Mouse (Mus musculus) adrenal gland, postnatal 25 days (tissue): ENCODE results near the gene Nosip. TPM values are rescaled to one million over a fixed set of nuclear protein-coding genes. Genes with fewer than 3 reads are reported as not detected.

Experiments
- DNase-seq: peaks from one replicate; pipeline ENCODE4 v3.0.0; 2021; ENCODE audit warnings: mixed read lengths
- total RNA-seq: library from RNA; stranded (reverse); gene quantifications from 2 replicates; pipeline ENCODE4 v1.2.3, GENCODE M21; 2021

Nosip gene
- total RNA-seq, 1 experiment from 2014 or later: 67.2 TPM

DNA sequence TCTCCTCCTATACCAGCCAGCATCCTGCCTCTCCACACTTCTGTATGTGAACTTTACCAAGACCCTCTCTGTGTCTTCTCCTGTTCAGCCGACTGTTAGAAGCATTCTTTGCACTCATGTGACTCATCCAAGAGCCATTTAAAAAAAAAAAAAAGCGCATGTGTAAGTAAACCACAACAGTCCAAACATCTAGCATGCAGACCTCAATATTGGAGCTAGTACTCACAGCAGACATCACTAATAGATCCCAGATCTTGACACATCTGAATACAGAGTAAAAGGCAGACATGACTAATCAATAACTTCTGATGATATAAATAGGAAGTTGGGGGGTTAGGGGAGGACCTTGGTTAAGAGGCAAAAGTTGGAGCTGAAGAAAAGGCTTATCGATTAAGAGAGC is 26.6 kb upstream of the Nosip start:
- no peak for DNase-seq

DNA sequence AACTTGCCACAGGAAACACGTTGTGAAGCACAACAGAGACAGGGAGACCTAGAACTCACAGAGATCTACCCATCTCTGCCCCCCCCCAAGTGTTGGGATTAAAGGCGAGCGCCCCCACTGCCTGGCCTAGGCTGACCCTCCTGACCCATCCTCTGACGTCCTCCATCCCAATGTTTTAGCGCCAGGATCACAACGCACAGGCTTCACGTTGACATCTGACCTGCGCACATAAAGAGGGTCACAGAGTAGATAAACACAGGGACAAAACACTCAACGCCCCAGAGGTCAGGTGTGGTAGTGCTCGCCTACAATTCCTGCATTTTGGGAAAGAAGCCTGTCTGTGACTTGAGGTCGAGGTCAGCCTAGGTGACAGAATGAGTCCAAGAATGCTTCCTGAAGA is 25.5 kb upstream of the Nosip start:
- no peak for DNase-seq

DNA sequence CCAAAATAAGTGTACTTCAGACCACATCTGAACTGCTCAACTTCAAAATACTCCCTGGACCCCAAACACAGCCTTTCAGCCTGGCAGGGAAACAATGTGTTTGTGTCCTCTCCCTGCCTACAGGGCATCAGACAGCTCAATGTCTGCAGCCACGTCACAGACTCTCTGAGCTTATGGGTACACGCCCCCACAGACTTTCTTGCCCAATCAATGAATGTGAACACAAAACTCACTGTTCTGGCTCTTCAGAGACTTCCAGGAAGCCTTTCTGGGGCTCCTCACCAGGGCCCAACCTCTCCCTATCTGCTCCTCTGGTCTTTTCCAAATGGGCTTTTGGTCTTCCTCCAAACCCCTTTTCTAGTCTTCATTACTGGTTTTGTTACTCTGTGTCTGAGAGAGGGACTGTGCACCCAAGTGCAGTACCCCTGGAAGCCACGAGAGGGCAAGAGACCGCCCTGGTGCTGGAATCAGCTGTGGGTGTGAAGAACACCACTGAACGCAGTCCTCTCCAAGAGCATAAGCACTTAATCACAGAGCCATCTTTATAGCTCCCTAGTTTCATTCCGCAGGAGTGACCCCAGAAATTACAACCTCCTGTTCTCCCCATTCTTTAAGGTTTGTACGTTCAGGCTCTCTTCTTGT is 24.4 kb upstream of the Nosip start:
- DNase-seq: peak; percentile 67

DNA sequence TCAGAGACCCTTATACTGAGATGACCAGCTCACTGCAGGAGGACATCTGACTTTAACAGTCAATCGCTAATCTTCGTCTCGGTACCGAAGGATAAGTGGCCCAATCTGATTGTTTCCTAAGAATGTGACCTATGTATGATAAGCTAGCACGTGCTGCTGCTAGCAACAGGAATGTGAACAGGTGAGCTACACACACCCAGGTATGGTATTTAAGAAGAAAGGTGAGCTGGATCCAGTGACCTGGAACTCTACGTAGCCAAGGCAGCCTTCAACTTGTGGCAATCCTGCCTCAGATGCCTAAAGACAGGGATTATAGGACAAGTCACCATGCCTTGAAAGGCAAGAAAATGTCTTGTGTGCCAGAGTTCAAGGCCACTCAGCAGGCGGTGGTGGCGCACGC is 23.8 kb upstream of the Nosip start:
- no peak for DNase-seq

DNA sequence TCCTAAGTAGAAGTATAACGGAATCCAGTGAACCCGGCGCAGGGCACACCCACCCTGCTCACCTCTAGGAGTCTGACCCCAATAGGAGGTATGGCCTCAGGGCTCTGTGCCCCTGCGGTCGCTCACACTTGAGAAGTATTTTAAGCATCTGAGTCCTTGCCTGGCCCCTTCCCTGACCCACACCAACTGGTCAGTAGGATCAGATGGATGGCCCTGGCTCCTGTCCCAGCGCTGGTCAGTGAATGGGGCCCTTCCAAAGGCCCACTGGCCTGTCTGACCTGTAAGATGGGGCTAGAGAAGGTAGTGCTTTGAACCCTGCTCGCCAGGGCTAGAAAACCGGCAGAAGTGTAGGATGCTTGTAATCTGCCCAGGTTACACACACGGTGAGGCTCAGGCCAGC is 21.4 kb upstream of the Nosip start:
- no peak for DNase-seq

DNA sequence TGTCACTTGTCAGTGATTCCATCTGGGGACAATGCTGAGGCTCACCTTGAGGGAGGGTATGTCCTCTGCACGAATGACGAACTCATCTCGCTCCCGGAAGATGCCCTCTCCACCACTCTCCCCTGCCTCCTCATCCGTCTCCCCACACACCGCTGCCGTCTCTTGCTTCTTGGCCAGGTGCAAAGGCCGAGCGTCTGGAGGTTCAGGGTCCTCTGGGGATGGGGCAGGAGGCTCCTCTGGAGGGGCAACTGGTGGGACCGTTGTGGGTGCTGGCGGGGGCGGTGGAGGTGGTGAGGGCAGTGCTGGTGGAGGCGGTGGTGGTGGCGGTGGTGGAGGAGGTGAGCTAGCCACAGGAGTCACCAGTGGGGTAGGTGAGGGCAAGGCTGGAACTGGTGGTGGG is 18.9 kb upstream of the Nosip start:
- no peak for DNase-seq

DNA sequence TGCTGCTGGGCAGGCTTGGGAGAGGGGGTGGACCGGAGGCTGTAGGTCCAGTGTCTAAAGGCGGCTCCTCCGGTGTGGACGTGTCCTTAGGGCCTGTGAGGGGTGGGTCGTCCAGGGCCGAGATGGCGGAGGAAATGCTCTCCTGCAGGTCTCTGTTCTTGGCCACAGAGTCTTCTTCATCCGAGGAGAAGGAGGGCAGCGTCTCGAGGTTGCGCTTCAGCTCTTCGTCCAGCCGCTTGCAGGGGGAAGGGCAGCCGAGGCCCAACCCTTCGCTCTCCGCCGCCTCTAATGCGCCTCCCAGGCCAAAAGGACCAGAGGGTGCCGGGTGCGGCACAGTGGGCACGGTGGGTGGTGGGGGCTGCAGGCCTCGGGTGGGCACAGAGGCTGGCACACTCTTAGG is 16.5 kb upstream of the Nosip start:
- no peak for DNase-seq

DNA sequence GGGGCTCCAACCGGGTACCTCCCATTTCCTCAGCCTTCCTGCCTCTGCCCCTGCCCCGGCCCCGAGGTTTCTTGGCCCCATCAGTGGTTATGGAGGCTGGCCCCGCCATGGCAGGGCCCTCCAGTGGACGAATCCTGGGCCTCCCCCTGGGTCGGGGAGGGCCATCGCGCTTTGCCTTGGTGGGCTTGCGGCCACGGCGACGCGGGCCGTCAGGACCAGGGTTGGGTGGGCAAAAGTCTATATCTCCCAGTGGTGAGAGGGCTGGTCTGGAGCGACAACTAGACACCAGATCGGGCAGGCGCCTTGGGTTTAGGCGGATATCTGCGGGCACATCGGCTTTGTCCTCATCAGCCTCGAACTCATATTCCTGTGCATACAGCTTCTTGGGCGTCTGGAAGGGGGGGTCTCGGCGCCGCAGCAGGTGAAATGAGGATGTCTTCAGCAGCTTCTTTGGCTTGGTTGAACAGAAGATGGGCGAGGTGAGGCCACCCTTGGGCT is 15.3 kb upstream of the Nosip start:
- DNase-seq: no peak

DNA sequence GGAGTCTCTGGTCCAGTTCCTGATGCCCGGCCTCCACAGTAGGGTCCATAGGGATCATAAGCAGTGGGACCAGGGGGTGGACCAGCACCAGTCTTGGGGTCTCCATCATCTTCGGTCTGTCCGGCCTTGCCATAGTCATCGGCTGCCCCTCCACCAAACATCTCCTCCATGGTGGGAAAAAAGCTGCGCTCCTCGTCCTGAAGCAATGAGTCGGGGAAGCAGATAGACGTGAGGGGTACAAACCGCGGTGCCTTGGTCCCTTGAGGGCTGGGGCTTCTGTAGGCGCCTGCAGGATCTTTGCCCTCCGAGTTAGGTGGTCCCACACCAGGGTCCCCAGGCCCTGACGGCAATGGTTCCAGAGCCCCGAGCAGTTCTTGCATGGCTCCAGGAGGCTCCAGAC is 14.7 kb upstream of the Nosip start:
- no peak for DNase-seq

DNA sequence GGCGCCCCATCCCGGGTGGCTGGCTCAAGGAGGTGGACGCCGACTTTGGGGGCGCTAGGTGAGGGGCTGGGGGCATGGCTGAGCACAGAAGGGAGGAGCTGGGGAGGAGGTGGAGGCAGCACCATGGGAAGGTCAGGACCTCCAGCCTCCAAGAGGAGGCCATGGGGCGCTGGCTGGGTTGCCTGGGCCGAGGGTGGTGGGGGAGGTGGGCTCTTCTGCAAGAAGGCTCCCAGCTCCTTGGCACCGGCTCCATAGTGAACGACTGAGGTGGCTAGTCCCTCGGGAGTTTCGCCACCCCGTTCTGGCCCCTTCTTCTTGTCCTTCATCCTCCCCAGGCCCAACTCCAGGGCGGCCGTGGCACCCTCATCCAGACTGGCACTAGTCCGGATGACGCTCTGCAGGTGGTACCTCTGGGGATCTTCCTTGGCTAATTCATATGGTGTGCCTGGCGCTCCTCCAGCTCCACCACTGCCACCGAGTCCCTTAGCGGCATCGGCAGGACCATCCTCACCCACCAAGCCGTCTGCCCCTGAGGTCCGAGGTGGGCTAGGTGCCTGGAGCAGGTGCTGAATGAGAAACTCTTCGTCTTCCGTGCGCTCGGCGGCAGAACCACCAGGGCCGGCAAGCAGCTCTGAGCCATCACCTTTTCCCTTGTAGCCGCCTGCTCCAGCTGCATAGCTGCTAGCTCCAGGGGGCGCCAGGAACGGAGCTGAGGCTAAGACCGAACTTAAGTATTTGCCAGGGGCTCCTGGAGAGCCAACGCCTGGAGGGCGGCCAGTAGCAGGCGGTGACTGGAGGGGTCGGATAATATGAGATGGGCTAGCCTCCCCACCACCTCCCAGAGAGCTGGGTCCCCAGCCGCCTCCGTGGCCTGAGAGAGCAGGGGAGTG is 14.0 kb upstream of the Nosip start:
- DNase-seq: no peak

DNA sequence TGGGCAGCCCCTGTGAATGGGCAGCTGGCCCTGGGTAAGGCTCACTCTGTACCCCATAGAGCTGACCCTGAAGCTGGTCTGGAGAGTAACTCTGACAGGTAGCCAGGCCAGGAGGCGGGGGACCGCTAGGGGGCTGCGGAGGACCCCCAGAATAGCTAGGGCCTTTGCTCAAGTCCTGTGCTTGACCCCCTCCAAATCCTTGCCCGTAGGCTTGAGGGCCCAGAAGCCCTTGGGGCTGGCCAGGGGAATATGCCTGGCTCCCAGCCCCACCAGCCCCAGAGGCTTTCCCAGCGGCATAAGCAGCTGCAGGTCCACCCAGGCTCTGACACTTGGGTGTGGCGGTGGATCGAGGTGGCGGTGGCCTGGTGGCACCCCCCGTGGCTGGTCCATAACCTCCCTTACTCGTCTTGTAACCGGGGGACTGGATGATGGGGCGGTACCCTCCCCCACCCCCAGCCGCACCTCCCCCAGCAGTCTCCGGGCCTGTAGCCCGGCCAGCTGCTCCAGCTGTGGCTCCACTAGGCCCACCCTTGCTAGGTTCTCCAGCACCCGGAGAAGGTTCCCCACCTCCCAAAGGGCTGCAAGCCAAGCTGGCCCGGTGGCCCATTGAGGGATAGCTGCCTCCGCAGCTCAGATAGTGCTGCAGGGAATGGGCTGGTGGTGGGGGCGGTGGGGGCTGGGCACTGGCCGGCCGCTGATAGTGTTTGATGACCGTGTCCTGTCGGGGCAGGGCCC is 13.1 kb upstream of the Nosip start:
- DNase-seq: no peak

DNA sequence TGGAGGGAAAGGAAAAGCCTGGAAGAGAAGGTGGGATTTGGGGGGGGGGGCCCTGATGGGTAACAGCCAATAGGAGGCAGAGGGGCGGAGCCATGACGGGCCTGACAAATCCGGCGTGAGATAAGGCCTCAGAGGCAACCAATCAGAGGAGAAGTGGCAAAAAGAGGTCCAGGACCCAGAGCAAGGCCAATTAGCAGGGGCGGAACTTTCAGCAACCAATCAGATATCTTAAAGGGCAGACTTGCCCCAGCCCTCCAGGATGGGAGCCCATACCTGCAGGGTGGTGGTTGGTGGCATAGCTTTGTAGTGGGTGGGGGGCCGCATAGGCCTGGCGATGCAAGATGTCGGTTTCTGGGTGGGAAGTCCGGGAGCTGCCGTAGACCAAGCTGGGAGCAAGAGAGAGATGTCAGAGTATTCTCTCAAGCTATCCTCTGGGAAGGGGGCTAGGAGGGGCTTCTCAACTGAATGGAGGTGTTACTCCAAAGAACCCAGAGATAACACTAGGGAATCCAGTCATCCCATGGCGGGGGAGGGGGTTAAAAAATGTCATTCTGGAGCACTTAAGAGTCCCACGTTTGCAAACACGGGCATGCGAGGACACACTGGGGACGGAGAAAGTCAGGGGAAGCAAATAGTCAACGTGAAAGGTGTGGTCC is 11.2 kb upstream of the Nosip start:
- DNase-seq: peak; percentile 75

DNA sequence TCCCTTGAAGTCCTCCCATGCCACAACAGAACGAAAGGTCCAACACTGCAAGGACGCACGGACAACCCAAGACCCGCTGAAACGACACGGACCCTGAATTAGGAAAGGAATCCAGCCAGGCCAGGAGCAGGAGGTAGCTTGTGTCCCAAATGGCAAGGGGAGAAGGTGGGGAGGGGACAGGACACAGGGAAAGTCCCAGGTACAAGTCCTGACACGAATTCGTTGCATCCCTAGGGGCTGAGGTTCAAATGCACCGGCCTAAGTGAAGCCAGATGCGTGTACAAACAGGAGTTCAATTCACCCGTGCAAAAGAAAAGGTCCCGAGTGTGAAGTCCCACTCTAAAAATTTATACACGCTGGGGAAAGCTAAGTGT is 10.6 kb upstream of the Nosip start:
- DNase-seq: no peak

DNA sequence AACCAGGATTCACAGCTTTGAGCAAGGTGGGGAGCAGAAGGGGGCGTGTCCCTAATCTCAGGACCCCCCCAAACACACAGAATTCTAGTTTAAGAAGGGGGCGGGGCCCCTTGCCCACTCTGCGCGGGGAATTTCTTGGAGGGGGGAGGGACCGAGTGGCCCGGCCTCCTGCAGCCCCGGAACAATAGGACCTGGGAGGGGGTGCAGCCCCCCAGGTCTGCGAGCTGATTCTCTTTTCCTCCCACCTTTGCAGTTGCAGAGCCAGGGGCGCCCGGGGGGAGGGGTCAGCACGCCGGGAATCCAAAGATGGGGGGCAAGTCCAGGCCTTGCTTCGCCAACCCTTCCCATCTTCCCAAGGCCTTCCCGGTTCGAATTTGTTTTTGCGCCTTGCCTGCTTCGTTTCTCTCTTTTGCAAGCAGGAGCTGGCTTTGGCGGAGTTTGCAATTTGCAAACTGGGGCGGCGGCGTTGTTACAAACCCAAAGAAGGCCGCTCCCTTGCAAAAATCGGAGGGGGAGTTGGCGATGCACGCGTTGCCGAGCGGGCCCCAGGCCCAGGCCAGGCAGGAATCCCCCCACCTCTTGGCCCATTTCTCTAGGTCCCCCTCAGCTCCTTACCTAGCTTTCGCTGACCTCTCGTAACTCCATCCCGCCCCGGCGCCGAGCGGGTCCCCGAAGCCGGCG is 9.9 kb upstream of the Nosip start:
- DNase-seq: no peak

DNA sequence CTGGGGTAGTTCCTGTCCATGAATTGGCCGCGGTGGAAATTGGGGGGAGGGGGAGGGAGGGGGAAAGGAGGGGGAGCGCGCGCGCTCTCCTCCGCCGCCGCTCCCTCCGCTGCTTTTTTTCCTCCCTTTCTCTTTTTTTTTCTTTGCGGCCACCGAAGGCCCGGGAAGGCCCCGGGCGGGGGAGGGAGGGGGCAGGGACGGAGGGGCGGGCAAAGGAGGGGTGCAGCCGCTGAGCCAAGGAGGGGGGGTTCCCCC is 9.4 kb upstream of the Nosip start, which contains the start of gene Prr12:
Prr12 (minus strand) TSS at position 20 of the 255 bp plus-strand sequence.
- DNase-seq: no peak

DNA sequence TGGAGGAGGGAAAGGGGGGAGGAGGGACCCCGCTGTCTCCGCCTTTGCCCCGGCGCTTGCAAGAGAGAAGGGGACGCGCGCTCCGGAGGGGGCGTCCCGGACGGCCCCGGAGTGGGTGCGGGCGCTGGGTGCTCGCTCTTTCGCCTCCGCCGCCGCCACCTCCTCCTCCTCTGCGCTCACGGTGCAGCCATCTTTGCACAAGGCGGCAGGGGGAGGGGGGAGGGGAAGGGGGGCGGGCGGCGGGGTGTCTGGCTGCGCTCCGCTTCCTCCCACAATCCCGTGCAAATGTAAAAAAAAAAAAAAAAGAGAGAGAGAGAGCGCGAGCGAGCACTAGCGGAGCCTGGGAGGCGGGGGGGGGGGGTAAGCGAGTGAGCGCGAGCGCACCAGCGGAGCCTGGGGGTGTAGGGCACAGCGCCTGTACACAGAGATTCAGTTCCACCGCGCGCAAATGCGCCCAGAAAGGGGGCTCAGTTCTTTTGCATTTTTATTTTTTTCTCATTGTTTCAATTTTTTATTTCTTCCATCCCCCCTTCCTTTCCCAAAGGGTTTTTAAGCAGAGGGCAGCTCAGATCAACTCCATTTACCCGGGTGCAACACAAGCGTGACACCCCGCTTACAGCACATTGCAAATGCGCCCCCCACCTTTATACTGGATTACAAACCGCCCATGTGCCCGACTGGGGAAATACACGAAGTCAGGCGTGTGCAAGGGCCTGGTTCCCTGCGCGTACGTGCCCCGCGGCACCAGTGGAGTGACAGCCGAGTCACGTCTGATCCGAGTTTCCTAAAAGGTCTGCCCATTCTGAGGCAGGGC is 8.9 kb upstream of the Nosip start:
- peak; percentile 79 for DNase-seq

DNA sequence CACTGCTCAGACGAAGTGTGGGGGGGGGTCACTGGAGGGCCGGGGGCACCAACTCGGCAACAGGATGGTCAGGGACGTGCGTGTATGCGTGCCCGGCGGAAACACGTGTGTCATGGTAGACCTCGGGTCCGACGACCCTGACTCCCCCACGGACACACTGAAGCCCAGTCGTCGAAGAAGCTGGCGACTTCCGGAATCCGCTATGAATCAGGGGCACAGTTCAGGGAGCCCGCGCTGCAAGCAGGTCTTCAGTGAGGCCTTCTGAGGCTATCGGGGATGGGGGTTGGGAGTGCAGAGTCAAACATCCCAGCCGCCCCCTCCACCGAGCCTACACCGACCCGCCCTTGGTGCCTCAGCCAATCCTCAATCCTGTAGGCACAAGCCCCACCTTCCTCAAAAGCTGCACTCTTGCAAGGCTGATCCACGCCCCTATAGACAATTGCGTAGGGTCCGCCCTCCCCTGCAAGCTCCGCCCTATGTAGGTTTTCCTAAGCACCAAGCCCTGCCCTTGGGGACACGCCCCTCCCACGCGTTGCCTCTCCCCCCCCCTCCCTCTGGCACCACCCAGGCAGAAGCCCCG is 8.2 kb upstream of the Nosip start:
- DNase-seq: peak; percentile 90

DNA sequence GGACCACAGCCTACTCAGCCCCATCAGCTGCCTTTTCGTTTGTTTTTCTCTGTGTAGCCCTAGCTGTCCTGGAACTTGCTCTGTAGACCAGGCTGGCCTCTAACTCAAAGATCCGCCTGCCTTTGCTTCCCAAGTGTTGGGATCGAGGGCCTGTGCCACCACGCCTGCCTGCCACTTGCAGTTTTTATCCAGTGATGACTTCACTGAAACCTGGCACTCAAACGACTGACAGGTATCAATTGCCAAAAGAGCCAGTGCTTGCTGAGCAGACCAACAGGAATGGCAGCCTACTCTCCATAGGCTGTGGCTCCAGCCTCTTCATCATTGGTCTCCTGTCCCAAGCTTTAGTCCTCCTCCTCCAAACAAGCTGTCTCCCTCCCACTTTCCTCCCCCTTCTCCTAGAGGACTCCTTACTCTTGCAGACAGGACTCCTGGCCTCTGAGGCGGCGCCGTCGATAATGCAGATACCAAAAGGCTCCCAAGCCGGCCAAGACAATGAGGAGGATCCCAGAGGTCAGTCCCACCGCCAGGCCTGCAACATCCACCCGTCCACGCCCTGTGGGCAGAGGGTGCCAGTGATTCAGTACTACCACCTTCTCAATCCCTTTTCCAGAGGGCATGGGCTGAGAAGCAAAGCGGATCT is 5.8 kb upstream of the Nosip start:
- DNase-seq: no peak

DNA sequence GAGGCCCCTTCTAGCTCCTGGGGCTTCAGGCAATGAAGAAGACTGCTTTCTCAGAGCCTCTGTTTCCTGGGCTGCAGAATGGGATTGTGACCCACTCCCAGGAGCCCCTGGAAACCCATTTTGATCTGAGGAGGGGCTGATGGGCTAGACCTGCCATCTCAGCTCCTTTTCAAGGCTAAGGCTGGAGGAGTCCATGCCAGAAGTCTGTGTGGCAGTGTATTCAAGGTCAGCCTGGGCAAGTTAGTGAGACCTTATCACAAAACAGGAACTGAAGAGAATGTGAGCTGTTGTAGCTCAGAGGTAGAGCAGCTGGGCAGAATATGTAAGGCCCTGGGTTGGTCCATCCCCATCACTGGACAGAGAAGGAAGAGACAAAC is 5.3 kb upstream of the Nosip start:
- DNase-seq: no peak
